Mouse (Mus musculus) cerebellum, adult 9-11 months (tissue): Measurements from ENCODE around the gene Olfr872.
"Not testable (repeated sequence)": the region's sequence is repeated elsewhere in the genome, so short reads cannot be mapped to it uniquely, and the experiment has no call there.

ENCODE experiments used
- DNase-seq: peaks from one replicate; pipeline ENCODE4 v3.0.0; 2022

Gene Olfr872

DNA sequence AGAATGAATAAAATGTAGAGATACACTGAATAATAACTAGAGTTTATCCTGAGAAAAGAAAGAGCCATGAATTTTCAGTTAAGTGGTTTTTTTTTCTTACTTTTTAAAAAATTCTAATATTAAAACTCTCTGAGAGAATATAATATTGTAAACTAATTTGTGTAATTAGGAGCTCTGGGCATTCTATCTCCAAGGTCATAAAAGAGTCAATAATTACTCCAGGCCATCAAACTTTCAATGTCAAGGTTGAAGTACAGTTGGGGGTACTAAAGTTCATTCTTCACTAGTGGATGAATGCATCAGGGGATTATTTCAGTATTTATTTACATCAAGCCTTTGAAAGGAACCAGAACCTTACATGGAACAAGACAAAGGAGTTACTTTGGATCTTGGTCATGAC, at the start of gene Olfr872:
Olfr872 (plus strand) TSS at position 301 of the 400 bp plus-strand sequence.
- no peak for DNase-seq

- DNase-seq: no peak
Observed at GRCm38 (mm10) chr9:20202131-20202530, 34.8 kb upstream of the Olfr872 start.

DNA sequence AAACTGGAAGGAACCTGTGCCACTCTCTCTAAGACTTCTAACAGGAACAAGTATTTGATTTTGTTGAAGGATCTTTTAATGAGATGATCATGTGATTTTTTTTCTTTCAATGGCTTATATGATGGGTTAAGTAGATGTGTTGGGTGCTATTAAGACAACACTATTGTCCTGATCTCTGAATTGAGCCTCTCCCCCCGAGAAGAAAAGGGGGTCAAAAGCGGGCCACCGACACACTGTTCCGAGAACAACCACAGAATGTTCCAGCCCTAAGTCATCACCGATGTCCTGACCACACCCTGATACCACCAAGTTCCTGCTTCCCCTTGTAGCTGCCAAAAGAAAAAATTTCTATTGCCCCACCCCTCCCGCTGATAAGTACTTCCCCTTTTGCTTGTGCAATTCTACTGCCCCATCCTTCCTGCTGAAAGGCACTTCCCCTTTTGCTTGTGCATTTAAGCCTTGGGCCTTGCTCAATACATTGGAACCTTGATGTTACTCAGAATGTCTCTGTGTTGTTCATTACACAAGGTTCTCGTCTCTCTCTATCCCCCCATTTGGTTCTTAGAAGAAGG, 33.4 kb upstream of the Olfr872 start:
- not testable (repeated sequence) for DNase-seq

- no peak for DNase-seq
Observed at GRCm38 (mm10) chr9:20210812-20211211, 26.1 kb upstream of the Olfr872 start.

- DNase-seq: no peak
Observed at GRCm38 (mm10) chr9:20211477-20211876, 25.4 kb upstream of the Olfr872 start.

- DNase-seq: no peak
Observed at GRCm38 (mm10) chr9:20211907-20212306, 25.0 kb upstream of the Olfr872 start, which contains the start of gene Olfr871. Gene Olfr871, plus strand, starts transcription at chr9:20212207.

DNA sequence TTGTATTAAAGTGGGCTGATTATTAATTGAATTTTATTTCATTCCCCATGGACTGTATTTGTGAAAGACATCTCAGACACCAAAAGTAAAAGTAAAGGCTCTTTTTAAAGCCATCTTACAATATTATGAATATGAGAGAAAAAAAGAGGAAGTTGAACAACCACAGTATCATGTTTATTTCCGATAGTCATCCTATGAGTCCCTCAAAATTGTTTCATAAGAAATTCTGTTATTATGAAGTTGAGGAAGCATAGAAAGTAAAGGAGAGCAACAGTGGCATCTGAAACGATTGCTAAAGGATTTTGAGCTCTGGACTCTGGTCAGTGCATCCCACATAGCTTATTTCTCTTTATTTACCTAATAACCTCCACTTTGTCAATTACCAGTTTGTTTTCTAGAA, 459 bp downstream of the Olfr872 start:
- no peak for DNase-seq

DNA sequence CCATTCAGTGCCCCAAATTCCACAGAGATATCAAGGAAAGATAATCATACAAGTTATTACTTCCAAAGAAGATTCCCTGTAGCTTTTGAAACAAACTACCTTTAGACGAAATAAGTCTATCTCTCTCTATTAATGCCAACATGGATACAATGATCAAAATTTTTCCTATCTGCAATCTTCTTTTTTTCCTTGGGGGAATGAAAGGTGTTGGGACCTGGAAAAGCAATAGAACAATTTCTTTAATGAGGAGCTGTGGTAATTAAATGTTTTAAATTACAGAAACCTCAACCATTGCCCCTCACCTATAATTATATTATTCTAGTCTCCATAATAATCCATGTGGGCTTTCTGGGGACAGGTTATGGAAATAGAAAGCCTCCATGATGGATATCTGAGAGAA, 45.1 kb downstream of the Olfr872 start, which contains the start of gene Olfr39:
Olfr39 (plus strand) TSS at position 301 of the 400 bp plus-strand sequence.
- no peak for DNase-seq

DNA sequence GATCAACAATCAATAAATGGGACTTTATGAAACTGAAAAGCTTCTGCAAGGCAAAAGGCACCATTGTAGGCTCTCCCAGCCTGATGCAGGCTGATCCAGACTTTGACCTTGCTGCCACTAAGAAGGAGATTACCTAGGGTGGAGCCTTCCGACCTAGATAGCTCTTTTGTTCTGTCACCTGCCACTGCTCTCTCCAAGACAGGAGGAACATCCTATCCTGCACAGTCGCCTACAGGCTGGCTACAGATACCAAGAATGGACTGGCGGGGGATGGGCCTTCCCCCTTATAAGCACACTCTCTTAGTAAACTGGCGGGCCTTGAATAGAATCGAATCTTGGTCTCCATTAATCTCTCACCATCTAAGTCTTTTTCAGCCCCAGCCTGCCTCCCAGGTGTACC, 58.6 kb downstream of the Olfr872 start:
- DNase-seq: not testable (repeated sequence)

DNA sequence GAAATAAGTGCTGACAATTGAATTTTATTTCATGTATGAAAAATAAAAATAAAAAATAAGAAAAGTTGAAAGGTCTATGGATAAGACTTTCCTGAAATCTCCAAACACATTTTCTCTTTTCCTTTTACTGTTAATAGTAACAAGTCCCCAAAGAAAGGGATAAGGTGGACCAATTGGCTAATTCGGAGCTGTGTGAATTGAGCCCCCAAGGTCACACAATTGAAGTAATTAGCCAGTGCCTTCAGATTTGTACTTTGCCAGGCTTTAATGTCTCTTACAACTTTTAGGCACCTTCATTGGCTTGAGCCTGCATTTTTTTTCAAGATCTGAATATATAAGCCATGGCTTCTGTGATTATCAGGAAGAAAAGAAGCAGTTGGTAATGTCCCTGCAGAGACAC, 61.3 kb downstream of the Olfr872 start, which contains the start of gene Olfr873:
Olfr873 (plus strand) TSS at position 301 of the 400 bp plus-strand sequence.
- DNase-seq: no peak
